Mouse (Mus musculus) neural tube, embryonic 10.5 days (tissue): ENCODE measurements at regions not wholly inside any gene's neighbourhood (a gene's known extent, or its start where the extent isn't known, plus 50 kb on each side); places are given as distances from the start of the nearest gene placed in this dataset.

ENCODE experiments used
- DNase-seq: peaks from one replicate; pipeline ENCODE4 v3.0.0-alpha.2; 2017; ENCODE audit warnings: low spot score; ENCODE audit errors: extremely low spot score

GRCm38 (mm10) chr4:127533726-127534125 lies 175.7 kb upstream of the Gjb5 start:
- DNase-seq = no peak

DNA sequence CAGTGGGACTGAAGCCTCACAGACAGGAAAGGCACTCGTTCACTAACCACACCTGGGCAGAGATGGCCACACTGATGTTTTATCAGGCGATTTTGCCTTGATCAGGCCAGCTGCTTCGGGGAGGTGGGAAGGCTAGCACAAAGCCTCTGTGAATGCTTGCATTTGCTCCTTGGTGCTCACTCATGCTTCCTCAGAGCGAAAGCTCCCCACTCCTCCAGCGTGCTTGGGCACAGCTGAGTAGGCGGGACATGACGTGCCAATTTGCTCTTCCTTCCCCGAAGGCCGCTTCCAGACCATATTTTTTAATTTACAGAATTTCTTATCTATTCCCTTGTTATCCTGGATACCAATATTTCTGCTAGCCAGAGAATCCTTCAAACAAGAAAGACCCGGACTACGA lies 172.8 kb upstream of the Gjb5 start:
- DNase-seq = no peak

- no peak for DNase-seq
Measured at GRCm38 (mm10) chr4:127522151-127522550, 164.2 kb upstream of the Gjb5 start.

DNA sequence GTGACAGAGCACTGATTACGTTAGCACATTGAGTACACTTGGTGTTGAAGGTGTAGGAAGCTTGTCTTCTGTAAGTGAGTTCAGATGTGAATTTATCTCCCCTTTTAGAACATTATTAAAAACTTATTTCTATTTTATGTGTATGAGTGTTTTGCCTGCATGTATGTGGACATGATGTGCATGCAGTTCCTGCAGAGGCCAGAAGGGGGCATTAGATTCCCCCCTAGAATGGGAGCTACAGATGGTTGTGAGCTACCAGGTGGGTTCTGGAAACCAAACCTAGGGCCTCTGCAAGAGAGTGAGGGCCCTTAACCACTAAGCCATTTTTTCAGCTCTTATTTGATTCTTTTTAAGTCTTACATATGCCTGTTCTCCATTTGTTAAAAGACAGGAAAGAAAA lies 160.0 kb upstream of the Gjb5 start:
- no peak for DNase-seq

DNA sequence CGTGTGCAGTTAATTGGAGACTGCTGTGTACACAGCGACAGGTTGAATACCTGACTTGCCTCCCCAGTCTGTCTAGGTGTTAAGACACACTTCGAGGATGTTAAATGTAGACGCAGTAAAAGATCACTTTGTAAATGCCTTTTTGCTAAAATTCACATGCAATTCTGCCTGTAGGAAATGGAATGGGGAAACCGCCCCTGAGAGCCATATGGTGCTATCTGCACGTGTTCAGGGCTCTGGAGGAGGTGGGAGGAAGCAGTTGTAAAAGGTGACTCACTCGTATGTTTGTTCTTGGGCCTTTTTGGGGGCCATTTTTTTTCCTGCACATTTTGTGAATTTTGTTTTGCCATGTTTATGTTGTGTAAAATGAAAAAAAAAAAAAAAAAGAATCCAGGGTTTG lies 159.6 kb upstream of the Gjb5 start:
- no peak for DNase-seq

DNA sequence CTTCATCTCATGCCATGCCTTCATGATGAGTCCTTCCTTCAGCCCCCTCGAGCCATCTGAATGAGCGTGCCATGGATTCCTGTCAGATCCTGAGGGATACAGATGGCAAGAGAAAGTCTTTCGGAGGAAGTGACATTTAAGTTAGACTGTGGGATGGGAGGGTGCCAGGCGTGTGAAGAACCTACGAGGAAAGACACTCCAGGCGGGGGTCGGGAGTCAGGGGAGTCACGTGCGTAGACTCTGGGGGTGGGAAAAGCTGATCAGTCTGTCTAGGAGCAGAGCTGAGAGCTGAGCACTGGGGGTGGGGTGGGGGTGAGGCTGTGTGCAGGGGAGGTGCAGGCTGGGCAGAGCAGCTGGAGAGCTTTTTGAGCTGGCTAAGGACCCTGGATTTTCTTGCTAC lies 152.0 kb upstream of the Gjb5 start:
- no peak for DNase-seq

DNA sequence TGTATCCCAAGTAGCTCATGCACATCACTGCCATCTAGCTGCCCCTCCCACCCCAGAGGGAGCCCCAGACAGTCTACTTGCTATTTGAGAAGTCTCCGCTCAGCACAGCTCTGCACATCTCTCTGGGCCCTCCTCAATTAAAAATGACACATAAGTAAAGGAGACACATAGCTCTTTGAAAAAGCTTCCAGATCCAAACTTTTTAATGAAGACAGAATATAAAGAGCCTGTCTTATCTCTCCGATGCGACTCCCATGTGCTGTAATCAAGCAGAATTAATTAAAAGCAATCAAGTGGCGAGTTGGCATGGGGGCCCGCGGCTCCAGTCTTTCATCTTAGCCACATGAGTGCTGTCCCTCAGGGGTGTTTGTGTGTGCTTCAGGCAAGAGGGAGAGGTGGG lies 144.6 kb upstream of the Gjb5 start:
- no peak for DNase-seq

DNA sequence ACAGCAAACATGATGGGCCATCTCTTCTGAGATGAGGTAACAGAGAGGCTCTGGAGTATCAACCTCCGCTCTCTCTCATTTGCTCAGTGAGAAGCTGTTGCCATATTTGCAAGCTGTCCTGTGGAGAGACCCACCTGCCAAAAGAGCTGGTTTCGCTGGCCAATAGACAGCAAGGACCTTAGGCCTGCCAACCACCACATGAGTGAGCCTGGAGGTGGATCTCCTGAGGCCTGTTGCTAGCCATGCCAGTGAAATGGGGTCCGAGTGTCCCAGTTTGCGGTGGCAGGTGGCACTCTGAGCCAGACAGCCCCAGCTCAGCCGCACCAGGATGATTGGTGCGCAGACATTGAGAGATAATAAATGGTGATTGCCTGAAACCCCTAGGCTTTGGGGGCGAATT lies 143.9 kb upstream of the Gjb5 start:
- no peak for DNase-seq

- DNase-seq = no peak
Measured at GRCm38 (mm10) chr4:127487016-127487780, 129.2 kb upstream of the Gjb5 start.

GRCm38 (mm10) chr4:127485238-127485637 lies 127.3 kb upstream of the Gjb5 start:
- no peak for DNase-seq

GRCm38 (mm10) chr4:127482461-127482860 lies 124.5 kb upstream of the Gjb5 start:
- DNase-seq = no peak

DNA sequence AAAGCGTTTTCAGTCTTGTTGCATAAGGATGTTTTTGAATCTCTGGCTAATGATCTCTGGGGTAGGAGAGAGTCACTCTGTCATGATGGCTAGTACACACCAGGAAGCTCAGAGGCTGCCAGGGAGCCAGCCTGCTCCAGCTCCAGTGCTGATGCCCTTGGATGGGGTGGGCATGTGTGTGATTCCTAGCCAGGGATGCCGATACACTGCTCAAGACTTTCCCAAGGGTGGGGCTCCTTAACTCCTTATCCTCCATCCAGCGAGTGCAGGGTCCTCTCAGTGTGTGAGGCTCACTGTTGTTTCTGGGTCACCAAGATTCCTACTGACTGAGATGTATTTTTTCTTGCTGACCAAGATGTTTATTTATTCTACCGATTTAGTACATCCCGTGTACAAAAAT lies 122.4 kb upstream of the Gjb5 start:
- DNase-seq = no peak

- no peak for DNase-seq
Measured at GRCm38 (mm10) chr4:127469877-127470276, 111.9 kb upstream of the Gjb5 start.

- no peak for DNase-seq
Measured at GRCm38 (mm10) chr4:127454511-127455119, 96.6 kb upstream of the Gjb5 start.

DNA sequence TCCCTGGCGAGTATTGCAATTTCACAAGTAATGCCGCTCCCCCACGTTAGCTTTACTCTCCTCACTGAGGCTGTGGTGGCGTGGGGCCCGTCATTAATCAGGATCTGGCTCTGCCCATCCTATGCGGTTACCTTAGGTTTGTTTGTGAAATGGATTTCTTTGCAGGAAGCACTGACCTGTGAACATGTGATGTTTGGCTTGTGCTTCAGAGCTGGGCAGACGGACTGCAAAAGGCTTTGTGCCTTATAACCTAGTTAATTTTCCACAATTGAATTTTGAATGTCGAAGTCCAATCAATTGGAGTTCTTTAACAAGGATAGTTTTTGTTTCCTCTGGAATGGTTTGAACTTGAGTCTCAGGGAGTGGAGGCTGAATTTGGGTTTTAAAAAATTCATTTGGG lies 94.1 kb upstream of the Gjb5 start:
- DNase-seq = no peak

DNA sequence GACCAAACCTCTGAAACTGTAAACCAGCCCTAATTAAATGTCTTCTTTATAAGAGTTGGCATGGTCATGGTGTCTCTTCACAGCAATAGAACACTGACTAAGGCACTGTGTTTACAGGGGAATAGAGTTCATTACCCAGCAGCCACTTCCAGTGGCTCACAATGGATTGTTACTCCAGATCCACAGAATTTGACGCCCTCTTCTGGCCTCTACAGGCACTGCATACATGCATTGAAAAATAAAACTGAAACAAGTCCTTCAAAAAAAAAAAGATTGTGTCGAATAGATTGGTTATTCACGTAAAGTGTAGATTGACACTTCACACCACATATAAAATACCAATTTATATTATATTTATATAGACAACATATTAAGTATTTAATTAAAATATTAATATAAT lies 87.3 kb upstream of the Gjb5 start:
- DNase-seq = no peak

DNA sequence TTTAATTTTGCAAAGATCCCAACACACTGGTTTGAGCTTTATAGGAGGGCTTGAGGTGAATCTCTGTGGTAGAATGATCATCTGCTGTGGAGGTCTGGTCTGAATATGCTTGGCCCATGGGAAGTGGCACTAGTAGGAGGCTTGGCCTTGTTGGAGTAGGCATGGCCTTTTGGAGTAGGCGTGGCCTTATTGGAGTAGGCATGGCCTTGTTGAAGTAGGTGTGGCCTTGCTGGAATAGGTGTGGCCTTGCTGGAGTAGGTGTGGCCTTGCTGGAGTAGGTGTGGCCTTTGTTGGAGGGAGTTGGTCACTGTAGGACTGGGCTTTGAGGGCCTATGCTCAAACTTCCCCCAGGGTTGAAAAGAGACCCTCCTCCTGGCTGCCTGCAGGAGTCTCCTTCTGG lies 86.1 kb upstream of the Gjb5 start:
- no peak for DNase-seq

- DNase-seq = no peak
Measured at GRCm38 (mm10) chr4:127442001-127442400, 84.0 kb upstream of the Gjb5 start.

- no peak for DNase-seq
Measured at GRCm38 (mm10) chr4:127440602-127441001, 82.6 kb upstream of the Gjb5 start.

DNA sequence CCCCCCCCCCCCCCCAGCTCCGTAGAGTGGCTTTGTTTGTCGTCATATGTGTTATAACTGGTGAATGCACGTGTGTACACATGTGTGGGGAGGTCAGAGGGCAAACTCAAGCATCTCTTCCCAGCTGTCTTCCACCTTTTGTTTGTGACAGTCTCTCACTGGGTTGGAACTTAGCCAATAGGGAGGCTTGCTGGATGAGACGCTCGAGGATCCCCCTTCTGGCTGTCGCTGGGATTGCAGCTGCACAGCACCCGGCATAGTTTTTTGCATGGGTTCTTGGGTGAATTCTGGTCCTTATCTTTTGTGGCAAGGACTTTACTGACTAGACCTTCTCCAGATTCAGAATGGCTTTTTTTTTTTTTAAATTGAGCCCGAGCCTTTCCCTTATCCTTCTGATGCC lies 77.1 kb upstream of the Gjb5 start:
- DNase-seq = peak; percentile 64

DNA sequence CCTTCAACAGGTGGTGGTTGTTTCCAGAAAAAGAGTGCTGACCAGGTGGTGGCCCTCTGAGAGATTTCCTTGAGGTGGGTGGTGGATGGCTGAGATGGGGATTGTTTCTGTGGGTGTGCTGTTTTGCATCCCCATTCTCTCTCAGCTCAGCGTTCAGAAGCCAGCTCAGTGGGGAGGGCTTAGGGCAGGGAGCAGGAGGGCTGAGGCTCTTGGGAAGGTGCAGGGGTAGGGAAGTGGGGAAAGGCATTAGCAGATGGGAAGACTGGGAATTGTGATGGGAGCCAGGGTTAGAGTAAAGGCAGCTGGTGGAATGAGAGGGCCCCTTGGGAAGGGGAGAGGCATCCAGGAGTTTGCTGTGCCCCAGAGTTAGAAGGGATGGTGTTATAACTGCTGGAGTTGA lies 72.3 kb upstream of the Gjb5 start:
- DNase-seq = no peak

DNA sequence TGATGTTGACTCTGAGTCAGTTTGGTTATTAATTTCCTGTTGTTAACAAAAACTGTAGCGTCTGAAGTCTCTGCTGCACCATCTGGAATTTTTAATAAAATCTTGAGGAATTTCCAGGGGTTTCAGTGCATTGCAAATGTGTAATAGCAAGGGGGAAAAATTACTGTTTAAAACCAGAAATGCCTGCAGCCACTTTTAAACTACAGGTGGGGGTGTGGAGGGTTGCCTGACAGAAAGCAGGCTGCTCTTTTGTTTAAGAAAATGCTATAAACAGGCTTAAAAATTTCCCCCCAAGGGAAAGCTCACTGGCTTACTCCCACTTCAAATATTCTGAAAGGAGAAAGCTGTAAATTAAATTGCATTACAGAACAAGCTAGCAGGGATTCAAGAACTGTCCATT lies 71.8 kb upstream of the Gjb5 start:
- no peak for DNase-seq

- no peak for DNase-seq
Measured at GRCm38 (mm10) chr4:127423855-127424254, 65.9 kb upstream of the Gjb5 start.
